Mouse (Mus musculus): ENCODE measurements around the gene Rab27a.

- no peak for TF ChIP-seq FOSL1 (IDR thresholded peaks at IDR 0.05; ENCODE audit: insufficient read depth, low read length, poor library complexity, severe bottlenecking)
- TF ChIP-seq CTCF (IDR thresholded peaks at IDR 0.05; ENCODE audit: control insufficient read depth, insufficient read depth, insufficient read length) = no peak
- no peak for TF ChIP-seq MAX (IDR thresholded peaks at IDR 0.05)
- no peak for TF ChIP-seq CEBPB (IDR thresholded peaks at IDR 0.05; ENCODE audit: low read depth)
- TF ChIP-seq MYOG (IDR thresholded peaks at IDR 0.05; ENCODE audit: control insufficient read depth, extremely low read depth, insufficient read length) = no peak
Measured at GRCm38 (mm10) chr9:73137341-73137886, 92.8 kb downstream of the Rab27a start.
